Comparison of ENCODE assay signal across 10 mouse cellular contexts in the genomic region with DNA sequence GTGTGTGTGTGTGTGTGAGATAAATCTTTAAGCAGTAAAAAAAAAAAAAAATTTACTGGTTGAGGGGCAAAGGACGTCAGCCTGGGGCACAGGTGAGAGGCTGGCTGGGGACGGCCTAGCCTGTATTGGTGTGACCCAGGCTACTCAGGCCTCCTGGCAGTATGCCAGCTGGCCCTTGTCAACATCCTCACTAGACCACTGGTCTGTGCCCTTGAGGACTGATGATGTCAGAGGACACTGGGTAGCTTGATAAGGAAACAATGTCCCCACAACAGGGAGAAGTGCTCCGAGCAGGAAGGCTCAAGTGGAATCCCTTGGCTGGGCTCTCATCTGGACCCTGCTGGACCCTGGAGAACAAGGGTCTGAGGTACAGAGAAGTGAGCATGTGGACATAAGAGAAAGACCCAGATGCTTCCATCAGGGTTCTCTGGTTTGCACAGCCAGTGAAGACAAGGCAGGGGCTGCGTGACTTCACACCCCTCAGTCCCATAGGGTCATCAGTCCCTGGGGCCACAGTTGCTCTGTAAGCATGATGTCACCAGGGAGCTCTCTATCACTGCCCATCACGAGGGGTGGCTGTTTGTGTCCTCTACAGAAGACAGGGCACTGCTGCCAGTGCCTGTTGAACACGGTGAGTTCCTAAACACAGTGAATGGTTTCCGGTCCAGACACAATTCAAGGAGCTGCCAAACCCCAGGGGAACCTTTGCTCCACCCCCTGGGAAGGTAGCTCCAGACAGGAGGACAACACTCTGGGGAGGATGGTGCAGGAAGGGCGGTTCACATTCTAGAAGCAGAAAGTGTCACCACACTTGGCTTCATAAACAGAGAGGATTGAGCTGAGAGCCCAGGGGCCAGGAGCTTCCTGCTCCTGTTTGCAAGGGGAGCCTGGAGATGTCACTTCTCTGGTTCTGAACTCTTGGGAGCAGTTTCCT. TPM values are rescaled to one million over a fixed set of nuclear protein-coding genes. Genes with fewer than 3 reads are reported as not detected.
DNase-seq lines count a peak whose midpoint lies in the region; ATAC-seq and TF ChIP-seq lines count a peak whose summit lies in the region.
"Had no signal": no experiment of that assay in that cellular context is flagged by ENCODE, and none has a peak within 500 bp of the region (broad histone marks: within the 10 kb centered on the region; RNA-seq: fewer than 3 reads in every experiment).

No protein-coding gene starts in this region.

- DNase-seq in A20 (ENCODE audit: low read depth, low spot score): peak; percentile 45
- DNase-seq in kidney, adult 11 months: peak; percentile 73
- peak; percentile 78 for DNase-seq in liver, postnatal 0 days
- no peak for DNase-seq in right cerebral cortex, postnatal 14 days
- no peak for DNase-seq in frontal cortex, postnatal 10 days (ENCODE audit: low spot score in 2 of 2)

- no peak; the same call in 1 of the 2 replicates for TF ChIP-seq EP300 in liver, postnatal 0 days (IDR thresholded peaks at IDR 0.05; ENCODE audit: low read depth)

- H3K9me3 ChIP-seq in liver, postnatal 0 days (ENCODE audit: low read length): no peaks in the 10 kb centered on the region
- H3K9me3 ChIP-seq in neural tube, embryonic 15.5 days (replicated peaks): no peaks in the 10 kb centered on the region
- H3K9me3 ChIP-seq in midbrain, embryonic 13.5 days: no peaks in the 10 kb centered on the region
- H3K9me3 ChIP-seq: G1E had no signal

- no peak overlapping the region for H3K9ac ChIP-seq in liver, postnatal 0 days (replicated peaks)
- no peak overlapping the region for H3K9ac ChIP-seq in neural tube, embryonic 15.5 days (replicated peaks)
- H3K9ac ChIP-seq in midbrain, embryonic 13.5 days (replicated peaks): no peak overlapping the region

- no peak overlapping the region for H3K4me2 ChIP-seq in liver, postnatal 0 days (ENCODE audit: low read depth, low read length)
- no peak overlapping the region for H3K4me2 ChIP-seq in neural tube, embryonic 15.5 days
- H3K4me2 ChIP-seq in midbrain, embryonic 13.5 days (replicated peaks): no peak overlapping the region

- H3K27me3 ChIP-seq in liver, postnatal 0 days (ENCODE audit: insufficient read depth, low read length): no peaks in the 10 kb centered on the region
- no peaks in the 10 kb centered on the region for H3K27me3 ChIP-seq in neural tube, embryonic 15.5 days (replicated peaks)
- no peaks in the 10 kb centered on the region for H3K27me3 ChIP-seq in midbrain, embryonic 13.5 days

- WGBS in liver, postnatal 0 days (ENCODE audit: insufficient replicate concordance): 40% methylated on average over 8 of the region's 8 CpGs
- 63% methylated on average over 8 of the region's 8 CpGs for WGBS in neural tube, embryonic 15.5 days
- 66% methylated on average over 8 of the region's 8 CpGs for whole genome bisulfite sequencing in midbrain, embryonic 13.5 days

- H3K4me1 ChIP-seq in brown adipose tissue, adult 24 weeks (ENCODE audit: control insufficient read depth, insufficient read depth, insufficient read length, low read length): peaks cover 9% of the 10 kb centered on the region
- H3K4me1 ChIP-seq in liver, postnatal 0 days (ENCODE audit: insufficient read depth): peaks cover 32% of the 10 kb centered on the region
- H3K4me1 ChIP-seq in neural tube, embryonic 15.5 days: peaks cover 4% of the 10 kb centered on the region; the same call in 1 of the 2 replicates
- H3K4me1 ChIP-seq in midbrain, embryonic 13.5 days (replicated peaks): no peaks in the 10 kb centered on the region

- H3K27ac ChIP-seq in brown adipose tissue, adult 24 weeks (replicated peaks; ENCODE audit: low read depth, low read length): peak overlapping the region; percentile 9; the same call in 1 of the 2 replicates
- H3K27ac ChIP-seq in liver, postnatal 0 days (ENCODE audit: low read depth): peak overlapping the region; percentile 82
- no peak overlapping the region for H3K27ac ChIP-seq in neural tube, embryonic 15.5 days (replicated peaks)
- no peak overlapping the region for H3K27ac ChIP-seq in midbrain, embryonic 13.5 days

- TF ChIP-seq CTCF in liver, postnatal 0 days (IDR thresholded peaks at IDR 0.05; ENCODE audit: low read depth): no peak

- peak; percentile 91 for ATAC-seq in liver, postnatal 0 days
- no peak for ATAC-seq in neural tube, embryonic 15.5 days (ENCODE audit: low FRiP score)
- ATAC-seq in midbrain, embryonic 13.5 days: no peak
- ATAC-seq: forebrain, embryonic 14.5 days had no signal

- no peaks in the 10 kb centered on the region for H3K36me3 ChIP-seq in liver, postnatal 0 days (replicated peaks; ENCODE audit: insufficient read depth, low read length)
- no peaks in the 10 kb centered on the region for H3K36me3 ChIP-seq in neural tube, embryonic 15.5 days
- no peaks in the 10 kb centered on the region for H3K36me3 ChIP-seq in midbrain, embryonic 13.5 days
- H3K36me3 ChIP-seq: G1E had no signal

- no peak overlapping the region for H3K4me3 ChIP-seq in brown adipose tissue, adult 24 weeks (ENCODE audit: insufficient read depth, low read depth, low read length)
- no peak overlapping the region for H3K4me3 ChIP-seq in liver, postnatal 0 days (ENCODE audit: low read depth, low read length)
- no peak overlapping the region for H3K4me3 ChIP-seq in neural tube, embryonic 15.5 days (replicated peaks)
- H3K4me3 ChIP-seq in midbrain, embryonic 13.5 days (replicated peaks): no peak overlapping the region

RNA-seq across cellular contexts. Expression of gene Adora1, which starts 12.8 kb away (rescaled TPM):
- 41.1 and 67.9 TPM in 2 replicates for polyA plus RNA-seq in brown adipose tissue, adult 24 weeks (2012; ENCODE audit: insufficient read depth, insufficient read length, missing spikeins)
- 6.4 and 8.3 TPM in 2 replicates for polyA plus RNA-seq in liver, postnatal 0 days (2015; fragmentation: Nextera tagmentation; extraction: Ambion mirVana)
- 23.8 and 28.8 TPM in 2 replicates for polyA plus RNA-seq in neural tube, embryonic 15.5 days (2015; fragmentation: Nextera tagmentation; extraction: Ambion mirVana)
- polyA plus RNA-seq in midbrain, embryonic 13.5 days (2015; fragmentation: Nextera tagmentation; extraction: Ambion mirVana): 4.6 TPM in 2 replicates
- polyA plus RNA-seq: G1E had no signal

RNA-seq across cellular contexts. Expression of gene Mybph, which starts 29.1 kb away (rescaled TPM):
- polyA plus RNA-seq in brown adipose tissue, adult 24 weeks (2012; ENCODE audit: insufficient read depth, insufficient read length, missing spikeins): not detected in 2 replicates
- polyA plus RNA-seq in liver, postnatal 0 days (2015; fragmentation: Nextera tagmentation; extraction: Ambion mirVana): 0.14 TPM in 1 of 2 replicates, not detected in the other
- 2.7 and 4.4 TPM in 2 replicates for polyA plus RNA-seq in neural tube, embryonic 15.5 days (2015; fragmentation: Nextera tagmentation; extraction: Ambion mirVana)
- 0.09 and 0.19 TPM in 2 replicates for polyA plus RNA-seq in midbrain, embryonic 13.5 days (2015; fragmentation: Nextera tagmentation; extraction: Ambion mirVana)
- polyA plus RNA-seq: G1E had no signal

RNA-seq across cellular contexts. Expression of gene Chil1, which starts 40.4 kb away (rescaled TPM):
- not detected in 2 replicates for polyA plus RNA-seq in brown adipose tissue, adult 24 weeks (2012; ENCODE audit: insufficient read depth, insufficient read length, missing spikeins)
- polyA plus RNA-seq in liver, postnatal 0 days (2015; fragmentation: Nextera tagmentation; extraction: Ambion mirVana): 18.8 and 19.3 TPM in 2 replicates
- 2.0 and 2.1 TPM in 2 replicates for polyA plus RNA-seq in neural tube, embryonic 15.5 days (2015; fragmentation: Nextera tagmentation; extraction: Ambion mirVana)
- 2.6 and 3.2 TPM in 2 replicates for polyA plus RNA-seq in midbrain, embryonic 13.5 days (2015; fragmentation: Nextera tagmentation; extraction: Ambion mirVana)
- polyA plus RNA-seq: G1E had no signal

Comparison
In these comparisons a context has a peak if more than half of its experiments do, and no peak if none do; other contexts are left out.
1. DNase-seq: peak in A20 (single experiment), kidney, adult 11 months (single experiment) and liver, postnatal 0 days (single experiment); none in right cerebral cortex, postnatal 14 days (single experiment) and frontal cortex, postnatal 10 days (0 of 2).
2. H3K27ac ChIP-seq: peak in brown adipose tissue, adult 24 weeks (single experiment) and liver, postnatal 0 days (single experiment); none in neural tube, embryonic 15.5 days (single experiment) and midbrain, embryonic 13.5 days (single experiment).